Mouse (Mus musculus): Measurements from ENCODE around the gene 1700010B08Rik.

1700010B08Rik gene

GRCm38 (mm10) chr2:173722251-173722857, 3.1 kb downstream of the 1700010B08Rik start:
- no peak for DNase-seq (ENCODE audit: low spot score)

- DNase-seq (ENCODE audit: low spot score) = peak; percentile 58
Observed at GRCm38 (mm10) chr2:173724382-173724781, 5.2 kb downstream of the 1700010B08Rik start.

- peak; percentile 69 for DNase-seq (ENCODE audit: low spot score)
Observed at GRCm38 (mm10) chr2:173724940-173725807, 6.0 kb downstream of the 1700010B08Rik start.

GRCm38 (mm10) chr2:173725819-173726218, 6.6 kb downstream of the 1700010B08Rik start:
- DNase-seq (ENCODE audit: low spot score) = no peak

- peak; percentile 82 for DNase-seq (ENCODE audit: low spot score)
Observed at GRCm38 (mm10) chr2:173730444-173730966, 11.3 kb downstream of the 1700010B08Rik start.

- DNase-seq (ENCODE audit: low spot score) = no peak
Observed at GRCm38 (mm10) chr2:173734426-173734825, 15.2 kb downstream of the 1700010B08Rik start.

GRCm38 (mm10) chr2:173737222-173737989, 18.2 kb downstream of the 1700010B08Rik start, which contains the start of gene Vapb:
Vapb (plus strand) TSS chr2:173737511.
- peak; percentile 99 for DNase-seq (ENCODE audit: low spot score)

GRCm38 (mm10) chr2:173738232-173738631, 19.0 kb downstream of the 1700010B08Rik start:
- DNase-seq (ENCODE audit: low spot score) = no peak

- no peak for DNase-seq (ENCODE audit: low spot score)
Observed at GRCm38 (mm10) chr2:173739107-173739506, 19.9 kb downstream of the 1700010B08Rik start.

- DNase-seq (ENCODE audit: low spot score) = no peak
Observed at GRCm38 (mm10) chr2:173742090-173742489, 22.9 kb downstream of the 1700010B08Rik start.

GRCm38 (mm10) chr2:173742744-173743143, 23.5 kb downstream of the 1700010B08Rik start:
- no peak for DNase-seq (ENCODE audit: low spot score)

GRCm38 (mm10) chr2:173744070-173744815, 25.0 kb downstream of the 1700010B08Rik start:
- no peak for DNase-seq (ENCODE audit: low spot score)

GRCm38 (mm10) chr2:173748961-173749659, 29.9 kb downstream of the 1700010B08Rik start:
- DNase-seq (ENCODE audit: low spot score) = no peak

- DNase-seq (ENCODE audit: low spot score) = peak; percentile 37
Observed at GRCm38 (mm10) chr2:173755433-173756144, 36.4 kb downstream of the 1700010B08Rik start.

GRCm38 (mm10) chr2:173757624-173758155, 38.5 kb downstream of the 1700010B08Rik start:
- no peak for DNase-seq (ENCODE audit: low spot score)

GRCm38 (mm10) chr2:173760607-173761006, 41.4 kb downstream of the 1700010B08Rik start:
- no peak for DNase-seq (ENCODE audit: low spot score)

- no peak for DNase-seq (ENCODE audit: low spot score)
Observed at GRCm38 (mm10) chr2:173764629-173765028, 45.4 kb downstream of the 1700010B08Rik start.

- no peak for DNase-seq (ENCODE audit: low spot score)
Observed at GRCm38 (mm10) chr2:173767959-173768595, 48.9 kb downstream of the 1700010B08Rik start.

GRCm38 (mm10) chr2:173769183-173769582, 50.0 kb downstream of the 1700010B08Rik start:
- no peak for DNase-seq (ENCODE audit: low spot score)
